Mouse (Mus musculus) thymus, postnatal 14 days (tissue): ENCODE data around the gene Stap1.

Source experiments
- DNase-seq: peaks from one replicate; pipeline ENCODE4 v3.0.0; 2021

Gene Stap1

GRCm38 (mm10) chr5:86071538-86071937 is at the start of gene Stap1:
Gene Stap1, plus strand, starts transcription at chr5:86071746.
- peak; percentile 66 for DNase-seq

GRCm38 (mm10) chr5:86029820-86030219 is 41.7 kb upstream of the Stap1 start:
- DNase-seq: no peak

GRCm38 (mm10) chr5:86063501-86063900 is 8.0 kb upstream of the Stap1 start:
- DNase-seq: no peak

GRCm38 (mm10) chr5:86065101-86065875 is 6.3 kb upstream of the Stap1 start, which contains the start of gene Cenpc1:
Gene Cenpc1, minus strand, starts transcription at chr5:86065583.
- DNase-seq: peak; percentile 99

- no peak for DNase-seq
Measured at GRCm38 (mm10) chr5:86065876-86066550, 5.5 kb upstream of the Stap1 start.

GRCm38 (mm10) chr5:86066551-86066929 is 5.0 kb upstream of the Stap1 start:
- DNase-seq: peak; percentile 90

- DNase-seq: no peak
Measured at GRCm38 (mm10) chr5:86068451-86068850, 3.1 kb upstream of the Stap1 start.

GRCm38 (mm10) chr5:86069121-86069520 is 2.4 kb upstream of the Stap1 start:
- no peak for DNase-seq

- DNase-seq: no peak
Measured at GRCm38 (mm10) chr5:86072756-86073386, 1.3 kb downstream of the Stap1 start.

GRCm38 (mm10) chr5:86078720-86079334 is 7.3 kb downstream of the Stap1 start:
- DNase-seq: no peak

- no peak for DNase-seq
Measured at GRCm38 (mm10) chr5:86083987-86084386, 12.4 kb downstream of the Stap1 start.

GRCm38 (mm10) chr5:86084979-86085378 is 13.4 kb downstream of the Stap1 start:
- DNase-seq: no peak

- DNase-seq: peak; percentile 42
Measured at GRCm38 (mm10) chr5:86086751-86087150, 15.2 kb downstream of the Stap1 start.

GRCm38 (mm10) chr5:86094754-86095153 is 23.2 kb downstream of the Stap1 start:
- DNase-seq: no peak

GRCm38 (mm10) chr5:86098988-86099387 is 27.4 kb downstream of the Stap1 start:
- DNase-seq: no peak

- no peak for DNase-seq
Measured at GRCm38 (mm10) chr5:86100621-86101020, 29.1 kb downstream of the Stap1 start.

GRCm38 (mm10) chr5:86102176-86102575 is 30.6 kb downstream of the Stap1 start:
- DNase-seq: no peak

GRCm38 (mm10) chr5:86106610-86107009 is 35.1 kb downstream of the Stap1 start:
- DNase-seq: no peak

- no peak for DNase-seq
Measured at GRCm38 (mm10) chr5:86111074-86111473, 39.5 kb downstream of the Stap1 start.

- DNase-seq: no peak
Measured at GRCm38 (mm10) chr5:86113037-86113436, 41.5 kb downstream of the Stap1 start.

- no peak for DNase-seq
Measured at GRCm38 (mm10) chr5:86113997-86114396, 42.5 kb downstream of the Stap1 start.

- DNase-seq: no peak
Measured at GRCm38 (mm10) chr5:86118457-86119094, 47.0 kb downstream of the Stap1 start.

GRCm38 (mm10) chr5:86128749-86129148 is 57.2 kb downstream of the Stap1 start:
- DNase-seq: no peak
